Mouse (Mus musculus) cerebellum, postnatal 10 days (tissue): ENCODE measurements around the gene Lgals3bp.

Experiments
- DNase-seq, 2 experiments: peaks; one replicate each; pipeline ENCODE4 v3.0.0; 2021; ENCODE audit warnings: mixed read lengths in 2 of 2

Lgals3bp gene

GRCm38 (mm10) chr11:118401760-118402280, at the start of gene Lgals3bp:
Gene Lgals3bp, minus strand, starts transcription at chr11:118402092.
- DNase-seq: peak; percentile 67 to 73

DNA sequence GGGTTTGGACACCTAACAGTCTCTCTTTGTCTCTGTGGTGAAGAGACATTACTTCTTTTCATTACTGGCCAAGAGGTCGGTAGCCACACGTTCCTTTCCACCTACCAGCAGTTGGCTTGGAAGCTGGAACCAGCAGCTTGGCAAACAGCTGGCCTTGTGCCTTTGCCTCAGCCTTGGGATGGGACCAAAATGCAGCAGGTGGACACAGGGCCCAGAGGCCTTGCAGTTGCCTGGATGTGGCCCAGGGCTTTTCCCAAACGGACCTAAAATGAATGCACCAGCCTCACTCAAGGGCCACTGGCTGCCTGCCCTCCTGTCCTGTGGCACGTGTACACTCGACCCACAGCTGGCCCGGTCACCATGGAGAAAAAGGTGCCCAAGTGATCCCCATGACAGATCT, 49.3 kb upstream of the Lgals3bp start:
- DNase-seq: peak in 1 of 2 experiments; percentile 55

GRCm38 (mm10) chr11:118448385-118448784, 46.5 kb upstream of the Lgals3bp start:
- DNase-seq: peak; percentile 60 to 73

DNA sequence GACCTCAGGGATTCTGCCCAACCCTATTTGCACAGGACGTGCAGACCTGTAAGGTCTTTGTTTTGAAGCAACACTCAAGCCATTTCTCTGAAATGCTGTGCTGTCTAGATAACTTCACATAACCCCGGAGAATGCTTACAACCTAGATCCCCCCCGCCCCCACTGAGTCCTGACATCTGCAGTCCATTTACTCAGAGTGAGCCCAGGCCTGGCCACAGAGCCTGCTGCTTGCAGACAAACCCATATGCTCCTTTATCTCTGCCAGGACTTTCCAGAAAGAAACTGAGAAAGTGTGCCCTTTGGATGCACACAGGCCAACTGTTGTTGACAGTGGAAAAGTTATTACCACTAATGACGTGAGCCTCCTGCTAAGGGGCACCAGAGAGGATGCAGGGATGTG, 45.5 kb upstream of the Lgals3bp start:
- DNase-seq: peak; percentile 75 to 83

GRCm38 (mm10) chr11:118445843-118446242, 44.0 kb upstream of the Lgals3bp start:
- DNase-seq: peak; percentile 85

DNA sequence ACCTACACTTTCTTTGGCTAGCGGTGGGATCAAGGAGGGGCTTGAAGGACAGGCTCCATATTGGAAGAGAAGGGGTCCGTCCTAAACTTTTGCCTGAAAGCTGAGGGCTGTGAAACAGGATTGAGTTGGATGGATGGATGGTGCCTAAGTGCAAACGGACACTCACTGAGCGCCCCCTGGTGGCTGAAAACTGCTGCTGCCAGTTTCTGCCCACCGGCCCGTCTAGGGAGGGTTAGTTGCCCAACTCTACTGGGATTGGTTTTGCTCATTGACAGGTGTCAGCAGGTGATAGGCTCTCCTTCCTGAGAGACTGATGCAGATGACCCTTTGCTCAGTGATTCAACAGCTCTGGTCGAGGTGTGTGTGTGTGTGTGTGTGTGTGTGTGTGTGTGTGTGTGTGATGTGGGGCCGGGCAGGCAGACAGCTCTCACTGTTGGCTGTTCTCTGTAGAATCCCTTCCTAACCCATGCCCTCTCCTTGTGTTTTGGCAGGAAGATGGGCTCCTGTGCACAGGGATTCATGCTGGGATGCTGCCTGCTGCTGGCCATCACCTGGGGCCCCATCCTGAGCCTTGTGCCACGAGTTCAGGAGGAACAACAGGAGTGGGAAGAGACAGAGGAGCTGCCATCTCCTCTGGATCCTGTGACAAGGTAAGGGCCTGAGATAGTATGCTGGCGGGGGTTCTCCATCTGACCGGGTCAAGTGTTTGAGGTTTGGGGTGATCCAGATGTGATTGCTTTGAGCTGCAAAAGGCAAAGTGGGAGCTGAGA, 41.5 kb upstream of the Lgals3bp start:
- peak; percentile 88 to 93 for DNase-seq

GRCm38 (mm10) chr11:118442691-118443090, 40.8 kb upstream of the Lgals3bp start:
- no peak for DNase-seq

GRCm38 (mm10) chr11:118438665-118439414, 36.9 kb upstream of the Lgals3bp start:
- peak; percentile 64 to 69 for DNase-seq

DNA sequence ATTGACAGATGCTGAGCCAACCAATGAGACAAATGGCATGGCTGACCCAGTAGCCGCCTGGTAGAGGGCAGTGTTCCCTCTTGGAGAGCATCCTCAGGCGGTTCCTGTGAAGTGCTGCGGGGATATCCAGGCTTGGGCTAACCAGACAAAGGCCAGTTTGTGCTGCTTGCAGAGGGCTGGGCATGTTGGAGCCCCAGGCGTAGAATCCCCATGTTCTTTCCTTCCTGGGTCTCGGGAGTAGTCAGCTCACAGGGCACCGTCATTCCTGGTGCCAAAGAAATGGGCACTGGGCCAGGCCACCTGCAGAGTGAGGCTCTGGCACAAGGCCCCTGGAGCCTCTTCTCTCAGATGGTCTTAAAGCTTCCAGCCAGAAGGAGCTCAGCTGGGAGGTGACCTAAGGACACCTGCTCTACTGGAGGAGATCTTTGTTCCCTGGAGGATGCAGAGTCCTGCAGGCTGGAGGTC, 34.6 kb upstream of the Lgals3bp start:
- DNase-seq: peak; percentile 89 to 90

DNA sequence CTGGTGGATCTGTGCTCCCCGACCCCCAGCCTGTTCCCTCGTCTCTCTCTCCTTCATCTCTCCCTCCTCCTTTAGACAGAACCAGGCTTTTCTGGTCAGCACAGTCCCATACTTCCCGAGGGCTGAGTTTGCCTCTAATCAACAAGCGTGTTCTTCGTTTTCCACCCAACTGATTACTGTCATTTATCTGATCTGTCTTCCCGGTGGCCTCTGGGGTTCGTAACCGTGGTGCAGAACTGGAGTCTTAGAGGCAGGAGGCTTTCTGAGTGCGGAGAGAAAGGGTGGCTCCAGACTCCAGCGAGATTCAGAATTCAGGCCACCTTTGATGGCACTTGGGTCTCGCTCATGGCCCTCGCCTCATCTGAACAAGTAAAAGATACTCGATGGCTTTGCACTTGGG, 32.2 kb upstream of the Lgals3bp start:
- DNase-seq: no peak

DNA sequence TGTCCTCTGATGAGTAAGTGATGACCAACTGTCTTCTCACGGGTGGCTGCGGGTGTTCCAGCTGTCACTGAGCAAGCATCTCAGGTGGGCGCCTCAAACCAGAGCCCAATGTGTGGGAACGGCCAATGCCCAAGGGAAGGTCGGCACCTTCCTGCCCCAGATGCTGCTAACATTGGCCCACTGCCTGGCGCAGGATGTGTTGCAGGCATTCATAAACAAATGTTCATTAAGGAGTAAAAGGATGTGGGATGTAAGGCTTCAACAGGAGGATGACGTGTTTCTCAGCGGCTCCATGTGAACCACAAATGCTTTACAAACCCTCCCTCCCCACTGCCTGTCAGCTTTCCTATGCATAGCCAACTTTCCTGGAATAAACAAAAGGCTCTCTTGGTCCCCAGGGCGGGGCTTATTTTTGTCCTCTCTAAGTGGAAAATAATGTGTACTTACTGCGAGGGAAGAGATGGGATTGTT, 31.5 kb upstream of the Lgals3bp start:
- DNase-seq: no peak

- DNase-seq: peak; percentile 43 to 45
Observed at GRCm38 (mm10) chr11:118431100-118431948, 29.4 kb upstream of the Lgals3bp start.

GRCm38 (mm10) chr11:118430291-118430885, 28.5 kb upstream of the Lgals3bp start:
- no peak for DNase-seq

- no peak for DNase-seq
Observed at GRCm38 (mm10) chr11:118428944-118429709, 27.2 kb upstream of the Lgals3bp start.

DNA sequence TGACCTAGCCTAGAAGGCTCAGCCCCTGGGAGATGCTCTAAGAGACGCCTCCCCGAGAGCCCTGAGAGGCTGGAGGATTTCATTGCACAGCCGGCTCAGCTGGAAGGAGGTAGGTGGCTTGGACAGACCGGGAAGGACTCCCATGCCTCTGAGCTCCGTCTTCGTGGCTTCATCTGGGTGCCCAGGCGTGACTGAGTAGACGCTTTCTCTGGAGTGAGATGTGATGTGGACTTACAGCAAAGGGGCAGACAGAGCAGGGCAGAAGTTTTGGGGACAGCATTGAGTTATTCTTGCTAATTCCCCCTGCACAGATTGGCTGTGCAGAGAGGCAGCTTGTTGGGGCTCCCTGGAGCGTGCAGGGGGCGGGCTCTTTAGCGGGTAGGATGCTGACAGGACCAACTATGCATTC, 26.6 kb upstream of the Lgals3bp start:
- no peak for DNase-seq

- peak; percentile 40 to 49 for DNase-seq
Observed at GRCm38 (mm10) chr11:118427986-118428385, 26.1 kb upstream of the Lgals3bp start, which contains the start of gene C1qtnf1. Gene C1qtnf1, plus strand, starts transcription at chr11:118428203.

- DNase-seq: no peak
Observed at GRCm38 (mm10) chr11:118427266-118427779, 25.4 kb upstream of the Lgals3bp start.

GRCm38 (mm10) chr11:118426765-118427164, 24.9 kb upstream of the Lgals3bp start:
- no peak for DNase-seq

- DNase-seq: peak in 1 of 2 experiments; percentile 36
Observed at GRCm38 (mm10) chr11:118424621-118425335, 22.9 kb upstream of the Lgals3bp start.
